Mouse (Mus musculus) midbrain, embryonic 11.5 days (tissue): ENCODE results near the gene Srp9. TPM values are rescaled to one million over a fixed set of nuclear protein-coding genes. Genes with fewer than 3 reads are reported as not detected.
"Not testable (repeated sequence)": the region's sequence is repeated elsewhere in the genome, so short reads cannot be mapped to it uniquely, and the experiment has no call there.

Experiments
- ATAC-seq: fragments of 200-750 bp; cut with Nextera tagmentation; 2 replicates; pipeline ENCODE4 v1.8.0; 2017; ENCODE audit warnings: moderate TSS enrichment, moderate library complexity; ENCODE audit not compliant: low FRiP score
- DNase-seq: peaks from one replicate; pipeline ENCODE4 v3.0.0; 2015; ENCODE audit warnings: low spot score; ENCODE audit errors: missing footprints
- H3K27ac ChIP-seq: fragments of 300-500 bp; sonication (generic); 2 replicates; pipeline ENCODE4 v1.5.1; 2014; ENCODE audit warnings: low read depth, low read length
- H3K27me3 ChIP-seq: fragments of 300-500 bp; sonication (generic); 2 replicates; pipeline ENCODE4 v1.6.1; 2014; ENCODE audit warnings: mild to moderate bottlenecking, low read length, moderate library complexity, mixed read lengths; ENCODE audit not compliant: control insufficient read depth, insufficient read depth
- H3K36me3 ChIP-seq: fragments of 300-500 bp; sonication (generic); 2 replicates; pipeline ENCODE4 v1.6.1; 2014; ENCODE audit warnings: mild to moderate bottlenecking, low read length, moderate library complexity, mixed read lengths; ENCODE audit not compliant: control insufficient read depth, insufficient read depth
- H3K4me1 ChIP-seq: fragments of 300-500 bp; sonication (generic); 2 replicates; pipeline ENCODE4 v1.6.1; 2014; ENCODE audit warnings: low read length; ENCODE audit not compliant: control insufficient read depth, insufficient read depth
- H3K4me2 ChIP-seq: fragments of 300-500 bp; sonication (generic); 2 replicates; pipeline ENCODE4 v1.6.1; 2014; ENCODE audit warnings: mild to moderate bottlenecking, moderate library complexity
- H3K4me3 ChIP-seq: fragments of 300-500 bp; sonication (generic); 2 replicates; pipeline ENCODE4 v1.5.1; 2014; ENCODE audit warnings: low read depth, low read length
- H3K9ac ChIP-seq: fragments of 300-500 bp; sonication (generic); 2 replicates; pipeline ENCODE4 v1.6.1; 2014; ENCODE audit warnings: low read length
- H3K9me3 ChIP-seq: fragments of 300-500 bp; sonication (generic); 2 replicates; pipeline ENCODE4 v1.6.1; 2016; ENCODE audit warnings: low read length; ENCODE audit not compliant: control insufficient read depth
- WGBS: fragments of 180-500 bp; shearing (Covaris S2); extraction: QIAGEN DNeasy Blood & Tissue Kit; methylation state at CpG from one replicate; pipeline ENCODE4 v1.1.7; 2014; 5-methylcytosine and 5-hydroxymethylcytosine counted together
- polyA plus RNA-seq: library from polyadenylated mRNA; unstranded; fragments of >200 nt; fragmentation: Nextera tagmentation; extraction: Ambion mirVana; gene quantifications from 2 replicates; pipeline ENCODE4 v1.2.1, GENCODE M21; 2014

Srp9 gene
- polyA plus RNA-seq, 1 experiment from 2014 or later: 158 TPM

DNA sequence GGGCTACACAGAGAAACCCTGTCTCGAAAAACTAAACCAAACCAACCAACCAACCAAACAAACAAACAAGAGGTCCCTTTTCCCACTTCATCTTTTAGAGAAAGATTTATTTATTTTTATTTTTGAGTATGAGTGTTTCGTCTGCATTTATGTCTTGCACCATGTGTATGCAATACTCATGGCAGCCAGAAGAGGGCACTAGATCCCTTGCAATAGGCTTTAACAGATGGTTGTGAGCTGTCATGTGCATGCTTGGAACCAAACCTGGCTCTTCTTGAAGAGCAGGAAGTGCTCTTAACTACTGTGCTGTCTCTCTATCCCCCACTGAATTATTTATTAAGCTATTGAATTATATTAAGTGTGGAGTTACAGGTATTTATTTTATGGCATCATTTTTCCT, 25.4 kb downstream of the Srp9 start:
- 84% methylated on average over 2 of the region's 2 CpGs for WGBS
- Histone ChIP-seq H3K36me3 (no peaks in the 10 kb centered on the region), H3K9ac (no peak overlapping the region), H3K27ac (no peak overlapping the region), H3K9me3 (no peaks in the 10 kb centered on the region), H3K4me1 (no peaks in the 10 kb centered on the region), H3K4me3 (no peak overlapping the region), H3K4me2 (no peak overlapping the region), H3K27me3 (no peaks in the 10 kb centered on the region)
- DNase-seq (no peak), ATAC-seq (no peak)

DNA sequence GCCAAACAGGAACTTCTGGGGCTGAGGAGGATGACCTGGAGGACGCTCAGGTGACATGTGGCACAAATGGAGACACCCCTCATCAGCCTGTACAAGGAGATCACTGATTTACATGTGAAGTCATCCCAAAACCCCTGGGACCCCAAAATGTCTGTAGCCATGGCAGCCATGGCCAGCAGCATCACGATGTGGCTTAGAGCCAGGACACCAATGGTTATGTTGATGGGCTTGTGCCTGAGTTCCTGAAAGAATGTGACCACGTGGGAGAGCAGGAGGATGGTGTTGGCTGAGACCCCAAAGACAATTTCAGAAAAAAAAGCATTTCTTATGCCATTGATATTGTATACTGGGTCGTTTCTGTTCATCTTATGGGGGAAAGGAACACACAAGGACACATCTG, 33.2 kb downstream of the Srp9 start:
- Histone ChIP-seq H3K27me3 (no peaks in the 10 kb centered on the region), H3K4me2 (no peak overlapping the region), H3K4me3 (no peak overlapping the region), H3K4me1 (no peaks in the 10 kb centered on the region), H3K27ac (no peak overlapping the region), H3K9ac (no peak overlapping the region), H3K36me3 (no peaks in the 10 kb centered on the region), H3K9me3 (no peaks in the 10 kb centered on the region)
- ATAC-seq: no peak
- no peak for DNase-seq
- WGBS: 70% methylated on average over 4 of the region's 4 CpGs

DNA sequence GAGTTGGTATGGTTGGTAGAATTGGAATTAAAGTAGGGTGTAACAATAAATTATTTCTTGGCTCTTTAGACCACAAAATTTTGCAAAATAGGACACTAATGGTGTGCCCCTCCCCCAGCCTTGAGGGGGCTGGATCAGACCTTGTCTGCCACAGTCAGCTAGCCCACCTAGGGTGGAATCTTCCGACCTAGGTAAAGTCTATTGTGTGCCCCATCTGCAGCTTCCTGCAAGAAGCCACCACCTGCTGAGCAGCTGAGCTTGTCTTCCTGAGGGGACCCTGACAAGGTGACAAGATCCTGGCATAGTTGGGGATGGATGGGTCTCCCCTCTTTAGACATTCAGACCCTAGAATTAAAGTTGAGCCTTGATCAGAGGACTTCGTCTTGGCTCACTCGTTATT, 35.0 kb downstream of the Srp9 start:
- no peaks in the 10 kb centered on the region for H3K36me3 ChIP-seq
- 76% methylated on average over 3 of the region's 3 CpGs for WGBS
- DNase-seq: no peak
- H3K4me3 ChIP-seq: no peak overlapping the region
- no peak overlapping the region for H3K9ac ChIP-seq
- no peak overlapping the region for H3K4me2 ChIP-seq
- no peaks in the 10 kb centered on the region for H3K9me3 ChIP-seq
- no peak overlapping the region for H3K27ac ChIP-seq
- no peaks in the 10 kb centered on the region for H3K4me1 ChIP-seq
- no peaks in the 10 kb centered on the region for H3K27me3 ChIP-seq
- ATAC-seq: no peak

DNA sequence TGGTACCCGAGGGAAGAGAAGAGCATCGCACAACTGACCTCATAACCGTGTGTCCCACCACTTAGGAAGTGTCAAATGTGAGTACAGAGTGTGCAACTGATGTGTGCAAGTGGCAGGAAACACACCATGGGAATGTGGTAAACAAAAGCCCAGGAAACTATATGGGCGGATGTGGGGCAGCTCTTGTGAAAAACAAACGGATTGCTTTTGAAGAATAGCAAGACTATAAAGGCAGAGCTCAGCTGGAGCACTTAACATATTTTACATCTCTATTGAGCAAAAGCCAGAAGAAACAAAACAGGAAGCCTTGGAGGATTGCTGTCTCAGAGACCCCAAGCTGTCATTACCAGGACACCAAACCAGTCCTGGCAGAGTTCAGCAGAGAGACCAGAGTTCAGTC, 38.4 kb downstream of the Srp9 start:
- no peaks in the 10 kb centered on the region for H3K9me3 ChIP-seq
- H3K4me1 ChIP-seq: no peaks in the 10 kb centered on the region
- H3K27me3 ChIP-seq: no peaks in the 10 kb centered on the region
- ATAC-seq (no peak), DNase-seq (no peak)
- no peak overlapping the region for H3K4me2 ChIP-seq
- H3K27ac ChIP-seq: no peak overlapping the region
- WGBS: 37% methylated on average over 5 of the region's 5 CpGs
- H3K36me3 ChIP-seq: no peaks in the 10 kb centered on the region
- no peak overlapping the region for H3K9ac ChIP-seq
- H3K4me3 ChIP-seq: no peak overlapping the region

DNA sequence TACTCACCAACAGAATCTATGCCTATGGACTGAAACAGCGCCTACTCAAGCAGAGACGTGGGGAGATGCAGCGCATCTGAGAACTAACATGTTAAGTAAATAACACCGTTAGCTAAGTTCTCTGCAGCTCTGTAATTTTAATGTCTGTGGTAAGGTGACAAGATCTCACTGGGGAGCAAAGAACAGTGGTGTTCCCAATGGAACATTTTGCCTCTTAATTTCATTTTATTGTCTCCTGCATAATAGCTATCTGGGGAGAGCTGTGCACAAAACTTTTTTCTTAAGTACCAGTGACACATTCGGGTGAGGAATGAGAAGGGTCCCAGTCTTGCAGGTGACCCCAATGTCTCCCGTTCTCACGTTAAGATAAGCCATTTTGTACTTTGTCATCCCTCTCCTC, 39.8 kb downstream of the Srp9 start, which contains the start of gene Vmn1r1:
Gene Vmn1r1, minus strand, starts transcription at position 101 of the 400 bp plus-strand sequence.
- 89% methylated on average over 7 of the region's 7 CpGs for WGBS
- no peaks in the 10 kb centered on the region for H3K4me1 ChIP-seq
- no peaks in the 10 kb centered on the region for H3K36me3 ChIP-seq
- H3K4me3 ChIP-seq: no peak within 1 kb of the TSS
- no peak within 1 kb of the TSS for H3K27ac ChIP-seq
- H3K4me2 ChIP-seq: no peak within 1 kb of the TSS
- H3K27me3 ChIP-seq: no peaks in the 10 kb centered on the region
- ATAC-seq (no peak), DNase-seq (no peak)
- no peak within 1 kb of the TSS for H3K9ac ChIP-seq
- no peaks in the 10 kb centered on the region for H3K9me3 ChIP-seq

DNA sequence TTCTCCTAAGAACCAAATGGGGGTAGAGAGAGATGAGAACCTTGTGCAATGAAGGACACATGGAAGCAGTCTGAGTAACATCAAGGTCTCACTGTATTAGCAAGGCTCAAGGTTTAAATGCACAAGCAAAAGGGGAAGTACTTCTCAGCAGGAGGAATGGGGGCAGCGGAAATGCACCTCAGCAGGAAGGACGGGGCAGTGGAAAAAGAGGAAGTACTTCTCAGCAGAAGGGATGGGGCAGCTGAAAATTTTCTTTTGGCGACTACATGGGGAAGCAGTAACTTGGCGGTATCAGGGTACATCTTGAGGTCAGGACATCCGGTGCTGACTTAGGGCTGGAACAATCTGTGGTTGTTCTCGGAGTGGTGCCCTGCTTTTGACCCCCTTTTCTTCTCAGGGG, 45.7 kb downstream of the Srp9 start:
- ATAC-seq, H3K9me3 ChIP-seq, H3K27me3 ChIP-seq, H3K9ac ChIP-seq, H3K4me3 ChIP-seq, H3K36me3 ChIP-seq, DNase-seq, H3K4me2 ChIP-seq, H3K4me1 ChIP-seq, H3K27ac ChIP-seq: not testable (repeated sequence)
- WGBS: 94% methylated on average over 6 of the region's 6 CpGs

DNA sequence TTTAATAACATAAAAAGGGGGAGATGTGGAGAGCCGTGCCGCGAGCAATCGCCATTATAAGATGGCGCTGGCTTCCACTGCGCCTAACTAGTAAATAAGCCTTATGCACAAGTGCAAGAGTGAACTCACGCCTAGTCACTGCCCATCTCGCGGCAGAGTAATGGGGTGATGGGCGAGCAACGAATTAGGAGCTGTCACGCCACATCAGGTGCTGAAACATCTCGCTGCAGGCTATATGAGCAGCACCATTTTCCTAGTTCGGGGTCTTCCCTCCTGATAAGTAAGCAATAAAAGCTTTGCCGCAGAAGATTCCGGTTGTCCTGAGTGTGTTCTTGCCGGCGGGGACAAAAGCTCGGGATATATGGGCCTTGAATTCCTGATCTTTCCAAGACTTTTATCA, 52.4 kb downstream of the Srp9 start:
- DNase-seq, H3K27ac ChIP-seq, ATAC-seq, H3K9me3 ChIP-seq, H3K4me3 ChIP-seq, H3K27me3 ChIP-seq, H3K4me1 ChIP-seq, H3K36me3 ChIP-seq, H3K9ac ChIP-seq, H3K4me2 ChIP-seq: not testable (repeated sequence)
- 92% methylated on average over 19 of the region's 19 CpGs for WGBS

DNA sequence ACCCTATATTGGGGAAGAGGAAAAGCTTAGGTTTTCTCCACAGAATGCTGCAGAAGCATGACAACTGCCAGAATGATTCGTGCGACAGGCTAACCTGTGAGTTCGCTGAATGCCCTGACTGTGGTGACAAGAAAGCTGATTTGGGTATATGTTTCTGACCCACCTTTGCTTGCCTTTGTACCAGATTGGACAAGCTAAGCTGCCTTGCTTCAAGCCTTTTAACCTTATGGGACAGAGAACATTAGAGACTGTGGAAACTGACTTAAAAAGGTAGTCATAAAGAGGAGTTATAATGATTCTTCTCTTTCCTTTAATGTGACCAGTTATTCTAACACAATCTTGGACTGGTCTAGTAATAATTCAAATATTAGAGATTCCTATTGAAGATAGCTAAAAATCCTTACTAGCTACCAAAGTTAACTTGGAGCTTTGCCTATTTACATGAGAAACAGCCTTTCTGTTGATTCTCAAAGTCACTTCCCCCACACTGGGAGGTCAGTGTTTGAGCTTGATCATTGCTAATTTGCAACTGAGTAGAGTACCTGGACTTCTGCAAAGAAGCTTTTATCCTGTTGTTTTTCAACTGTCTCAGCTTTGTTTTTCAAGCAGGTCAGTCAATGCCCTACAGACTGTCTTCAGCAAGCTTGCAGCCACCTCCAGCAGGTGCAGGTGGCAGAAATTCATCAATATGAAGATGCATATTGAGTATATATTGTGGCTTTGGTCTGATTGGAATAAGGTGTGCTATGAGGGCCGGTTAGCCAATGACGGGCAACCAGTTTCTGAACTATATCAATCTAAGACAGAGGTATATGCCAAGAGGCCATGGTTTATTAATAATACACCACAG, 57.1 kb downstream of the Srp9 start:
- no peak for DNase-seq
- WGBS: 65% methylated on average over 5 of the region's 5 CpGs

More for the DNA sequence above, 57.1 kb downstream of the Srp9 start:
- Histone ChIP-seq H3K4me1 (no peaks in the 10 kb centered on the region), H3K9me3 (no peaks in the 10 kb centered on the region), H3K27ac (no peak overlapping the region), H3K4me2 (no peak overlapping the region), H3K27me3 (no peaks in the 10 kb centered on the region), H3K4me3 (no peak overlapping the region), H3K9ac (no peak overlapping the region), H3K36me3 (no peaks in the 10 kb centered on the region)
- ATAC-seq: no peak
